Mouse (Mus musculus) thymus, postnatal 36 days (tissue): ENCODE results near the gene Ift81.
A peak's percentile ranks its signal among the peaks of the same experiment; 100 is the strongest.

Experiments used
- DNase-seq, 2 experiments: peaks; one replicate each; pipeline ENCODE4 v3.0.0; 2022; ENCODE audit warnings: mixed read lengths in 2 of 2

The Ift81 gene

GRCm38 (mm10) chr5:122512011-122512410 lies 102.3 kb downstream of the Ift81 start:
- no peak for DNase-seq

- peak in 1 of 2 experiments; percentile 15 for DNase-seq
Measured at GRCm38 (mm10) chr5:122511405-122511804, 102.9 kb downstream of the Ift81 start.

GRCm38 (mm10) chr5:122510651-122511157 lies 103.6 kb downstream of the Ift81 start:
- DNase-seq: no peak

- DNase-seq: no peak
Measured at GRCm38 (mm10) chr5:122509608-122510007, 104.7 kb downstream of the Ift81 start.

- DNase-seq: no peak
Measured at GRCm38 (mm10) chr5:122508861-122509306, 105.4 kb downstream of the Ift81 start.

- DNase-seq: no peak
Measured at GRCm38 (mm10) chr5:122507396-122507795, 106.9 kb downstream of the Ift81 start.

GRCm38 (mm10) chr5:122506462-122506861 lies 107.9 kb downstream of the Ift81 start:
- no peak for DNase-seq

- DNase-seq: no peak
Measured at GRCm38 (mm10) chr5:122505554-122505953, 108.8 kb downstream of the Ift81 start.

GRCm38 (mm10) chr5:122503760-122504119 lies 110.6 kb downstream of the Ift81 start:
- no peak for DNase-seq

- DNase-seq: no peak
Measured at GRCm38 (mm10) chr5:122503015-122503759, 111.1 kb downstream of the Ift81 start.

GRCm38 (mm10) chr5:122502077-122502941 lies 112.0 kb downstream of the Ift81 start, which contains the start of gene Atp2a2:
Gene Atp2a2, minus strand, starts transcription at chr5:122502225.
- DNase-seq: peak; percentile 90 to 95

GRCm38 (mm10) chr5:122501101-122502076 lies 112.9 kb downstream of the Ift81 start:
- peak; percentile 50 to 61 for DNase-seq

- no peak for DNase-seq
Measured at GRCm38 (mm10) chr5:122500563-122500962, 113.8 kb downstream of the Ift81 start.
